Mouse (Mus musculus): ENCODE data around the gene Lingo1.
A peak's percentile ranks its signal among the peaks of the same experiment; 100 is the strongest.

Lingo1 gene

GRCm38 (mm10) chr9:56795721-56796655 is at the start of gene Lingo1:
Gene Lingo1, minus strand, starts transcription at chr9:56796468.
- DNase-seq (ENCODE audit: low spot score), result no peak

DNA sequence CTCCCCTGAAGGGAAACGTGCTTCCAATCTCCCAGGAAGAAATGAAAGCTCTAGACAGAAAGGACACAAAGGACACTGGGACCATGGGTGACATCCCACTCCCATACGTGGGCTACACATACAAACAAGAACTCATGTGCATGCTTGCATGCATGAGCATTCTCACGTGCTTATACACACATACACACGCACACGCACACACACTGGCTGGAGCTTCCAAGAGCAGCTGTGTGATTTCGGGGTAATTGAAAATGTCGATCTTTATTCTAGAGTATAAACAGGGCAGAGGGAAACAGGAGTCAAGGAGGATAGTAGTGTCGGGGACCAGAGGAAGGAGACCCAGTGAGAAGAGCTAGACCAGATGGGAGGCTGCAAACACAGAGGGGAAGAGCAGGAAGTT is 48.4 kb upstream of the Lingo1 start:
- no peak for DNase-seq (ENCODE audit: low spot score)

DNA sequence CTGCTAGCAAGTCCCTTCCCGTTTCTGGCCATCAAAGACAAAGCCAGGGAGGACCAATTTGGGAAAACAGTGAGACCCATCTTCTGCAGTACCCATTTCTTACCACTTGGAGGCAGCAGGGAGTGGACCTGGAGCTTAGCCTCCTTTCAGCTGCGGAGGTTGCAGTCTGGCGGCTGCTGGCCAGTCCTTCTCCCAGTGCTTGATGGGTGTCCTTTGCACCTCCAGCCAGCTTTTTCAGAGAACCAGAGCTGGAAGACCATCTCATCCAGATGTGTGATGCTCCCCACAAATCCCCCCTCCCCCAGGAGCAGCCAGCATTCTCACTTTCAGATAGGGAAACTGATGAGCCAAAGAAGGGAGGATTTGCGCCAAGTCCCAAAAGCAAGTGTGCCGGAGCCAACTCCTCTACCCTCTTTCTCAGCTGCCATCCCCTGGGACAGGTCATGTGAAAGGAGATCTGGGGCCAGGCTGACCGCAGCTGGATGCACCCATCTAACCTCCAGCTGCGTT is 47.5 kb upstream of the Lingo1 start:
- DNase-seq (ENCODE audit: low spot score), result peak; percentile 78

DNA sequence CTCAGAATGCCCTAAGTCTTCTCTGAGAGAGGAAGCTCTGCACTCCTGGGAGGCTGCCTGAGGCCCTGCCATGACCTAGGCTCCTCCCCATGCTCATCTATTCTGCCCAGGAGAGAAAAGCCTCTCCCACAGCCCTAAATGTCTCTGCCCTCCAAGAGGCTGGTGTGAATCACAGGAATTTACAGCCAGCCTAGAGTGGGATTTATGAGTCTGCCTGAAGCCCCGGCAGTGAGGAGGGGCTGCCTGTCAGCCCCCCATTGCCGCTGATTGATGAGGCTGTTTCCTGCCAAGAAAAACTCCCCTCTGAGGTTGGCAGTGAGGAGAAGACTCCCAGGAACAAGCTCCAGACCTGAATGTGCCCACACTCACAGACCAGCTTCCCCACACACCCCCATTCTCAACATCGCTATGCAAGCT is 46.0 kb upstream of the Lingo1 start:
- no peak for DNase-seq (ENCODE audit: low spot score)

- no peak for DNase-seq (ENCODE audit: low spot score)
Measured at GRCm38 (mm10) chr9:56841864-56842263, 45.6 kb upstream of the Lingo1 start.

- DNase-seq (ENCODE audit: low spot score), result no peak
Measured at GRCm38 (mm10) chr9:56840721-56841120, 44.5 kb upstream of the Lingo1 start.

GRCm38 (mm10) chr9:56835152-56835551 is 38.9 kb upstream of the Lingo1 start:
- no peak for DNase-seq (ENCODE audit: low spot score)

GRCm38 (mm10) chr9:56832900-56833299 is 36.6 kb upstream of the Lingo1 start:
- DNase-seq (ENCODE audit: low spot score), result no peak

GRCm38 (mm10) chr9:56831904-56832303 is 35.6 kb upstream of the Lingo1 start:
- no peak for DNase-seq (ENCODE audit: low spot score)

DNA sequence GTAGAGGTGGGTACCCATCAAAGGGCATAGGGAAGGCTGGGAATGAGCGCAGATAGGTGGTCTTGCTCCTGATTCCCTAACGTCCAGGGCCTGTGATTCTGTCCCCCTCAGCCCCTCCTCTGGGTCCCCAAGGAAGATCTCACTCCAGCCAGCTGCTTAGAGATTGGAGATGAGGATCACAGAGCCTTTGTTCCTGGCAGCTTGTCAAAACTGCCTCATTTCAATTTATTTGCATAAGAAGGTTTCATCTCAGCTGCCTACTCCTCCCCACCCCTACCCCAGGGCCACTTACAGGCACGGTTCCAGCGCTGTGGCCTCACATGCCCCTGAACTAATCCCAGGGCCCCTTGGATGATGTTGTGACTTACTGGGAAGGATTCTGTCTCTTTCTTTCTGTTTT is 33.9 kb upstream of the Lingo1 start:
- peak; percentile 53 for DNase-seq (ENCODE audit: low spot score)

DNA sequence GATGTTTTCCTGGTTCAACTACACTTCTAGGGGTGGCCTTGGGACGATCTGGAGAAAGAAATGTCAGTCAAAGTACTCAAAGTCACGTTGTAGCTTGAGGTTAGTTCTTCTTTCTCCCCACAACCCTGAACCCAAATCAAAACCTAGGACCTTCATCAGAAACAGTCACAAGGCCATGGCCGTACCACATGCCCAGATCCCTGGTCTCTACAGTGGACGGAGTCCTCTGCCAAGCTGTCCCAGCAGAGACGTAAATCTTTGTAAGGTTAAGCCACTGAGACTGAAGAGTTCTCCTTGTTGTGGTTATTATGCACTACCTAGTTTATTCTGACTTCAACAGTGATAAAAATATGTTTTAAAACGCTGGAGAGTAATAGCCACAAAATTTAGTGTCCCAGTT is 32.6 kb upstream of the Lingo1 start:
- no peak for DNase-seq (ENCODE audit: low spot score)

DNA sequence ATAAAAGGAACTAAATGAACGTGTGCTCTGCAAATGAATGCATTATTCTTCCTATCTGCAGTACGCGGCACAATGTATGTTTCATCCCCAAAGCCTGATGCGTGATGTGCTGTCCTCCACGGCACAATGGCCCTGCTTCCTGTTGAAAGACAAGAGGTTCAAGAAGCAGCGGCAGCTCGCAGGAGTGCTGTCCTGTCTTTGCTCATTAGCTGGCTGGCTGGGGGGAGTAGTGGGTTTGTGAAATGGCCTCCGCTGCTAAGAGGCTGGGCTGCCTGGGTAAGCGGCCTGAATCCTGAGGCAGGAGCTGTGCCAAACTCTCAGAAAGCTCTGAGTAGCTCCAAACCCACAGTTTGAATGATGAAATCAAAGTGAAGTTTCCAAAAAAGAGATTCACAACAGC is 31.9 kb upstream of the Lingo1 start:
- no peak for DNase-seq (ENCODE audit: low spot score)

DNA sequence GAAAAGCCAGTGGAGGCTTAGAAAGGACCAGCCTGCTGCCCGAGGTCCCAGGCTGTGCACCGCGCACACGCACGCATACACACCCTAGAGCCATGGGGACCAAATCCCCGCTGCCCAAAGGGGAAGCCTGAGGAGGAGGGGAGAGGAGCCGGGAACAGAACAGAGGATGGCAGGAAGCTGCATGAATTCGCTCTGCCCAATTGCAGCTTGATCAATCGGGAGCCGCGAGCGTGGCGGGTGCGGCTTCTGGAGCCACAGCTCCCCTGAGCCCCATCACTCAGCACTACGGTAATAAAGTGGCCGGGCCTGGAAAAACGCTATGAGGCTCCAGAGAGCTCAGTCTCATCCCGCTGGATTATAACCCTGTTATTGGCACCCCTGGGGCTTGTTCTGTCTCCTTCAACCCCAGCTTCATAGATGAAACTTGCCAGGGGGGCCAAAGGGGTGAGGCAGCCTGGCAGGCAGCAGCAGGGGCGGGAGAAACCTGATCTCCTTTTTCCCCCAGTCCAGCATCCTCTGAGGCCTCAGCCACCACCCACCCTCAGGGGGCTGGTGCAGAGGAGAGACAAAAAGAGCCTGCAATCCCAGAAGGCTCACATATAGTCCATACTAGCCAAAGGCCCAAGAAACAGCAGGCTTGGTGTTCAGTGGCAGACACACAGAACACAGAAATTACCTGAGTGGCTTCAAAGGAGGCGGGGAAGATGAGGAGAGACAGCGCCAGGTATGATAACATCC is 29.4 kb upstream of the Lingo1 start:
- peak; percentile 60 for DNase-seq (ENCODE audit: low spot score)

GRCm38 (mm10) chr9:56824900-56825299 is 28.6 kb upstream of the Lingo1 start:
- DNase-seq (ENCODE audit: low spot score), result peak; percentile 72

DNA sequence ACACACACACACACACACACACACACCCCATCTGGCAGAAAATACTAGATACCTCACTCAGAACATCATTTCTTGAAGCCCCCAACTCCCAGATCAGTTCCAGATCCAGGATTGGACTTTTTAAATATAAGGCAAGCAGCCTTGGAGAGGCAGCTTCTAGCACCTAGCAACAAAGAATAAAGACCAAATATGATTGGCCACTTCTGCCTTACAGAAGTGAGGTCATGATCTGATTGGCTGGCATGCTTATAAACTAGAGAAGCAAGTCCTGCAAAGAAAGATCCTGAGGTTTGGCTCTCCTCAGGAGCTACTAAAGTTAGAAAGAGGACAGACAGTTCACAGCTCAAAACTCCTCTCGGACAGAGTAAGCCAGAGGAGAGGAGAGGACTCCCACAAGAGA is 14.6 kb upstream of the Lingo1 start:
- DNase-seq (ENCODE audit: low spot score), result no peak

GRCm38 (mm10) chr9:56807990-56808389 is 11.7 kb upstream of the Lingo1 start:
- no peak for DNase-seq (ENCODE audit: low spot score)

DNA sequence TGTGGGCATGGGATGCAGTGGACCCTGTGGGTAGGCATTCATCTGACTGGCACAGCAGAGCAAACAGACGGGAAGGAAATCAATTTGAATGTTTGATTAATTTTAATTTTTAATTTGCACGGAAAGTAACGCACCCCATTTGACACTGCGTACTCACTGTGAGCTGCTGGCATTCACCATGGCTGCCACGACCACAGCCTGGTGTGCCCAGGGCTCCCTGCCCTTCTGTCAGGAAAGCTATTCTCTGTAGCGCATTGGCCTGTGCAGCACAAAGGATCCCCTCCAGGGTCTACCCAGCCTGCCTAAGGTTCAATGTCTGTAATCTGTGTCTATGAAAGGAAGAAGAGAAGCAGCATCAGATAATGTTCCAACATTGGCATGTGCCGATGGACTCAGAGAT is 6.9 kb upstream of the Lingo1 start:
- no peak for DNase-seq (ENCODE audit: low spot score)

GRCm38 (mm10) chr9:56797876-56798275 is 1.6 kb upstream of the Lingo1 start:
- peak; percentile 77 for DNase-seq (ENCODE audit: low spot score)

- peak; percentile 27 for DNase-seq (ENCODE audit: low spot score)
Measured at GRCm38 (mm10) chr9:56796656-56797131, 426 bp upstream of the Lingo1 start.

DNA sequence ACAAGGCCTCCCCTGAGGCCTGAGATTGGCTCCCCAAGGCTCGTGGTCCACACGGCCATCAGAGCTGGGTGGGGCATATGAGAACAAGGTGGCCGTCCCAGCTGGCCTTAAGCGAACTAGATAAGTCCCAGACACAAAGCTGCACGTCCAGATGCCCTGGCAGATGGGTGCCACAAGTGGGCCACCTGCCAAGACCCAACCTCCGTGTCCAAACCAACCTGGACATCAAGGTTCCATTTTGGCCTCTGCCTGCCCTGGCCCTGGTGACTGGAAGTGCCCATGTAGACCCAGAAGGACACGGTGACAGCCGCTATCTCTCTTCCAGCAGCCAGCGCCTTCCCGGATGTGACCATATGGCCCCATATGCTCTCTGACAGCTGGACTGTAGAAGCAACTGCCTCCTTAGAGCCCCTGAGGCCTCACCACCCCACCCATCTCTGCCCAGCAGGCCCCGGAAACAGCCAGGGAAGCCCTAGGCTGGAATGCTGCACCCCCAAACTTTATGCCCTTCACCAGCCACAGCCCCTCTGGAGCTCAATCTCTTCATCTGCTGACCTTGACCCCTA is 4.5 kb downstream of the Lingo1 start:
- peak; percentile 78 for DNase-seq (ENCODE audit: low spot score)

- no peak for DNase-seq (ENCODE audit: low spot score)
Measured at GRCm38 (mm10) chr9:56784576-56784975, 11.7 kb downstream of the Lingo1 start.
